Mouse (Mus musculus) forebrain, embryonic 16.5 days (tissue): Measurements from ENCODE around the gene Asb5. TPM values are rescaled to one million over a fixed set of nuclear protein-coding genes. Genes with fewer than 3 reads are reported as not detected.

Experiments used
- ATAC-seq: fragments of 200-750 bp; cut with Nextera tagmentation; 2 replicates; pipeline ENCODE4 v1.8.0; 2017; ENCODE audit warnings: mild to moderate bottlenecking, moderate library complexity
- H3K27ac ChIP-seq: fragments of 300-500 bp; sonication (generic); 2 replicates; pipeline ENCODE4 v1.5.1; 2014; ENCODE audit warnings: low read length, control low read depth
- H3K27me3 ChIP-seq: fragments of 300-500 bp; sonication (generic); replicated peaks from 2 replicates; pipeline ENCODE4 v1.6.1; 2014; ENCODE audit warnings: low read length; ENCODE audit not compliant: control insufficient read depth, insufficient read depth
- H3K36me3 ChIP-seq: fragments of 300-500 bp; sonication (generic); 2 replicates; pipeline ENCODE4 v1.6.1; 2014; ENCODE audit not compliant: control insufficient read depth, insufficient read depth
- H3K4me1 ChIP-seq: fragments of 300-500 bp; sonication (generic); replicated peaks from 2 replicates; pipeline ENCODE4 v1.6.1; 2014; ENCODE audit warnings: low read length; ENCODE audit not compliant: control insufficient read depth, insufficient read depth
- H3K4me2 ChIP-seq: fragments of 300-500 bp; sonication (generic); 2 replicates; pipeline ENCODE4 v1.6.1; 2014; ENCODE audit warnings: mild to moderate bottlenecking, low read length, control low read depth
- H3K4me3 ChIP-seq: fragments of 300-500 bp; sonication (generic); replicated peaks from 2 replicates; pipeline ENCODE4 v1.5.1; 2014; ENCODE audit warnings: mild to moderate bottlenecking, low read length, control low read depth
- H3K9ac ChIP-seq: fragments of 300-500 bp; sonication (generic); replicated peaks from 2 replicates; pipeline ENCODE4 v1.6.1; 2014; ENCODE audit warnings: low read depth, low read length, control low read depth
- H3K9me3 ChIP-seq: fragments of 300-500 bp; sonication (generic); 2 replicates; pipeline ENCODE4 v1.6.1; 2016; ENCODE audit warnings: low read length; ENCODE audit not compliant: control insufficient read depth
- WGBS: fragments of 180-500 bp; shearing (Covaris S2); extraction: QIAGEN DNeasy Blood & Tissue Kit; methylation state at CpG from one replicate; pipeline ENCODE4 v1.1.7; 2014; 5-methylcytosine and 5-hydroxymethylcytosine counted together
- polyA plus RNA-seq: library from polyadenylated mRNA; unstranded; fragments of >200 nt; fragmentation: Nextera tagmentation; extraction: Ambion mirVana; gene quantifications from 2 replicates; pipeline ENCODE4 v1.2.1, GENCODE M21; 2015

Asb5 gene
- 4.0 and 6.3 TPM in 2 replicates for polyA plus RNA-seq

- no peaks in the 10 kb centered on the region for H3K27me3 ChIP-seq
- no peaks in the 10 kb centered on the region for H3K36me3 ChIP-seq
- H3K4me2 ChIP-seq = peak within 1 kb of the TSS; percentile 76
- peak within 1 kb of the TSS; percentile 96 for H3K4me3 ChIP-seq
- WGBS = under 1% methylated on average over 78 of the region's 89 CpGs
- ATAC-seq = peak; percentile 95
- peak within 1 kb of the TSS; percentile 85 for H3K27ac ChIP-seq
- H3K9me3 ChIP-seq = no peaks in the 10 kb centered on the region
- H3K4me1 ChIP-seq = peaks cover 19% of the 10 kb centered on the region
- H3K9ac ChIP-seq = peak within 1 kb of the TSS; percentile 95
These were observed at the start of gene Asb5, which contains the start of gene Spcs3 for GRCm38 (mm10) chr8:54529382-54530296. Gene Asb5, plus strand, starts transcription at chr8:54529580. Gene Spcs3, minus strand, starts transcription at chr8:54529998.

GRCm38 (mm10) chr8:54486555-54487273, 42.7 kb upstream of the Asb5 start:
- H3K4me2 ChIP-seq = no peak overlapping the region
- H3K9ac ChIP-seq = no peak overlapping the region

GRCm38 (mm10) chr8:54488437-54488836, 40.9 kb upstream of the Asb5 start:
- 0 out of 2 replicates have a peak, but pooled peaks cover 4% of the 10 kb centered on the region for H3K27me3 ChIP-seq
- no peak overlapping the region for H3K9ac ChIP-seq
- H3K4me2 ChIP-seq = no peak overlapping the region
- H3K9me3 ChIP-seq = no peaks in the 10 kb centered on the region
- no peak overlapping the region for H3K4me3 ChIP-seq
- 66% methylated on average over 4 of the region's 4 CpGs for WGBS
- H3K4me1 ChIP-seq = no peaks in the 10 kb centered on the region
- no peak overlapping the region for H3K27ac ChIP-seq
- ATAC-seq = no peak
- H3K36me3 ChIP-seq = no peaks in the 10 kb centered on the region

More at GRCm38 (mm10) chr8:54486555-54487273, 42.7 kb upstream of the Asb5 start:
- H3K36me3 ChIP-seq = no peaks in the 10 kb centered on the region
- no peaks in the 10 kb centered on the region for H3K9me3 ChIP-seq
- ATAC-seq = no peak
- H3K4me1 ChIP-seq = no peaks in the 10 kb centered on the region
- H3K27me3 ChIP-seq = 0 out of 2 replicates have a peak, but pooled peaks cover 2% of the 10 kb centered on the region
- WGBS = 36% methylated on average over 19 of the region's 19 CpGs
- no peak overlapping the region for H3K4me3 ChIP-seq
- H3K27ac ChIP-seq = no peak overlapping the region

- no peak overlapping the region for H3K9ac ChIP-seq
- H3K4me1 ChIP-seq = no peaks in the 10 kb centered on the region
- H3K4me2 ChIP-seq = no peak overlapping the region
- ATAC-seq = peak; percentile 35; the same call in 1 of the 2 replicates
- no peak overlapping the region for H3K27ac ChIP-seq
- no peaks in the 10 kb centered on the region for H3K9me3 ChIP-seq
- H3K4me3 ChIP-seq = no peak overlapping the region
- 0 out of 2 replicates have a peak, but pooled peaks cover 4% of the 10 kb centered on the region for H3K27me3 ChIP-seq
- no peaks in the 10 kb centered on the region for H3K36me3 ChIP-seq
- 21% methylated on average over 6 of the region's 6 CpGs for WGBS
These were observed 38.2 kb upstream of the Asb5 start for GRCm38 (mm10) chr8:54491057-54491690.

- H3K27ac ChIP-seq = no peak overlapping the region
- H3K4me3 ChIP-seq = no peak overlapping the region
- 0 out of 2 replicates have a peak, but pooled peaks have one; percentile 56 for ATAC-seq
- H3K4me2 ChIP-seq = no peak overlapping the region
- 0 out of 2 replicates have a peak, but pooled peaks cover 4% of the 10 kb centered on the region for H3K27me3 ChIP-seq
- WGBS = 85% methylated on average over 4 of the region's 4 CpGs
- H3K4me1 ChIP-seq = no peaks in the 10 kb centered on the region
- no peak overlapping the region for H3K9ac ChIP-seq
- H3K9me3 ChIP-seq = no peaks in the 10 kb centered on the region
- no peaks in the 10 kb centered on the region for H3K36me3 ChIP-seq
These were observed 37.4 kb upstream of the Asb5 start for GRCm38 (mm10) chr8:54491934-54492333.

GRCm38 (mm10) chr8:54493110-54493509, 36.3 kb upstream of the Asb5 start:
- peak; percentile 59 for ATAC-seq
- 8% methylated on average over 6 of the region's 6 CpGs for WGBS
- no peak overlapping the region for H3K9ac ChIP-seq
- H3K27me3 ChIP-seq = 0 out of 2 replicates have a peak, but pooled peaks cover 4% of the 10 kb centered on the region
- no peak overlapping the region for H3K27ac ChIP-seq
- no peak overlapping the region for H3K4me2 ChIP-seq
- H3K36me3 ChIP-seq = no peaks in the 10 kb centered on the region
- H3K9me3 ChIP-seq = no peaks in the 10 kb centered on the region
- H3K4me1 ChIP-seq = no peaks in the 10 kb centered on the region
- no peak overlapping the region for H3K4me3 ChIP-seq

GRCm38 (mm10) chr8:54493915-54494314, 35.5 kb upstream of the Asb5 start:
- Histone ChIP-seq H3K36me3 (no peaks in the 10 kb centered on the region), H3K4me1 (no peaks in the 10 kb centered on the region), H3K9ac (no peak overlapping the region), H3K27me3 (0 out of 2 replicates have a peak, but pooled peaks cover 4% of the 10 kb centered on the region), H3K9me3 (no peaks in the 10 kb centered on the region), H3K4me2 (no peak overlapping the region), H3K27ac (no peak overlapping the region), H3K4me3 (no peak overlapping the region)
- WGBS = 64% methylated on average over 3 of the region's 3 CpGs
- ATAC-seq = no peak

- no peak overlapping the region for H3K9ac ChIP-seq
- no peak overlapping the region for H3K4me3 ChIP-seq
- ATAC-seq = peak; percentile 77
- H3K4me1 ChIP-seq = 0 out of 2 replicates have a peak, but pooled peaks cover 2% of the 10 kb centered on the region
- no peaks in the 10 kb centered on the region for H3K36me3 ChIP-seq
- H3K4me2 ChIP-seq = 0 out of 2 replicates have a peak overlapping the region, but pooled peaks have one; percentile 9
- 17% methylated on average over 7 of the region's 7 CpGs for WGBS
- H3K27ac ChIP-seq = no peak overlapping the region
- no peaks in the 10 kb centered on the region for H3K27me3 ChIP-seq
- H3K9me3 ChIP-seq = no peaks in the 10 kb centered on the region
These were observed 26.3 kb upstream of the Asb5 start for GRCm38 (mm10) chr8:54503104-54503503.
